Mouse (Mus musculus) limb, embryonic 14.5 days (tissue): ENCODE results near the gene Cenpk. TPM values are rescaled to one million over a fixed set of nuclear protein-coding genes. Genes with fewer than 3 reads are reported as not detected.

ENCODE experiments used
- ATAC-seq: fragments of 200-750 bp; cut with Nextera tagmentation; 2 replicates; pipeline ENCODE4 v1.8.0; 2017; ENCODE audit warnings: low read depth, moderate number of reproducible peaks, moderate TSS enrichment; ENCODE audit not compliant: low FRiP score
- DNase-seq: peaks from one replicate; pipeline ENCODE4 v3.0.0-alpha.2; 2015; ENCODE audit warnings: low spot score
- H3K27ac ChIP-seq: fragments of 300-500 bp; sonication (generic); replicated peaks from 2 replicates; pipeline ENCODE4 v1.5.1; 2014; ENCODE audit warnings: low read depth, mild to moderate bottlenecking, low read length, moderate library complexity, mixed read lengths
- H3K27me3 ChIP-seq: fragments of 300-500 bp; sonication (generic); 2 replicates; pipeline ENCODE4 v1.6.1; 2014; ENCODE audit warnings: low read length, mixed read lengths; ENCODE audit not compliant: control insufficient read depth, insufficient read depth
- H3K36me3 ChIP-seq: fragments of 300-500 bp; sonication (generic); 2 replicates; pipeline ENCODE4 v1.6.1; 2014; ENCODE audit warnings: mild to moderate bottlenecking, low read length, moderate library complexity, mixed read lengths; ENCODE audit not compliant: control insufficient read depth, insufficient read depth
- H3K4me1 ChIP-seq: fragments of 300-500 bp; sonication (generic); 2 replicates; pipeline ENCODE4 v1.6.1; 2014; ENCODE audit warnings: antibody characterized with exemption, low read length, mixed read lengths; ENCODE audit not compliant: control insufficient read depth, insufficient read depth
- H3K4me2 ChIP-seq: fragments of 300-500 bp; sonication (generic); replicated peaks from 2 replicates; pipeline ENCODE4 v1.6.1; 2014; ENCODE audit warnings: low read depth, mild to moderate bottlenecking, low read length, moderate library complexity; ENCODE audit not compliant: severe bottlenecking
- H3K4me3 ChIP-seq: fragments of 300-500 bp; sonication (generic); replicated peaks from 2 replicates; pipeline ENCODE4 v1.5.1; 2014; ENCODE audit warnings: low read length
- H3K9ac ChIP-seq: fragments of 300-500 bp; sonication (generic); 2 replicates; pipeline ENCODE4 v1.6.1; 2014; ENCODE audit warnings: mild to moderate bottlenecking, low read depth, low read length, moderate library complexity; ENCODE audit not compliant: severe bottlenecking
- H3K9me3 ChIP-seq: fragments of 300-500 bp; sonication (generic); 2 replicates; pipeline ENCODE4 v1.6.1; 2016; ENCODE audit warnings: low read length; ENCODE audit not compliant: control insufficient read depth
- POLR2A ChIP-seq: fragments of 200-500 bp; IDR thresholded peaks from 2 replicates; pipeline ENCODE4 v1.8.0; 2012; ENCODE audit warnings: inconsistent platforms, mild to moderate bottlenecking, moderate library complexity, borderline replicate concordance; ENCODE audit not compliant: insufficient read depth, insufficient read length; ENCODE audit errors: extremely low read depth
- WGBS: fragments of 180-500 bp; shearing (Covaris S2); extraction: QIAGEN DNeasy Blood & Tissue Kit; methylation state at CpG from one replicate; pipeline ENCODE4 v1.1.7; 2014; 5-methylcytosine and 5-hydroxymethylcytosine counted together
- polyA plus RNA-seq, 2 experiments: library from polyadenylated mRNA; depleted of rRNA in 1 of 2; stranded (reverse) in 1 of 2; unstranded in 1 of 2; fragments of >200 nt; fragmentation: Nextera tagmentation in 1 of 2; extraction: Ambion mirVana in 1 of 2; gene quantifications; 2 replicates each; pipeline versions ENCODE4 v1.2.1 to v1.2.3; 2012 to 2014

The Cenpk gene
- polyA plus RNA-seq, 2 experiments = 23.4 to 56.5 TPM

DNA sequence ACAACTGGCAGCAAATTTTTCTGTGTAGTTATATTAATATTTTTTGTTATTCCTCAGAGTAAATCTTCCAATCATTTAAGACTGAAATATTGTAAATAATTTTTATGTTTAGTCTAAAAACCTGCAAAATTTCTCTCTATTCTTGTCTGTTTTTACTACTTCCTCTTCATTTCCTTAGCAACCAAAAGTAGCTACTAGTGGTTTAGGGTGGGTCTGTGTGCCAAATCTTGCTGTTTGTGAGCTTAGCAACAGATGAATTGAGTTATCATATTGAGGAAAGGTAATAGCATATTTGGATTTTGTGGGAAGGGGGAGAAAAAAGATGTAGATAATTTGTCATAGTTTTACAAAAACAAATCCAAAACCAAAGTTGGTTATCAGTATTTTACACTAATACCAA, 60.8 kb downstream of the Cenpk start:
- Histone ChIP-seq H3K9ac (peak overlapping the region; percentile 12; the same call in 1 of the 2 replicates), H3K27me3 (no peaks in the 10 kb centered on the region), H3K9me3 (no peaks in the 10 kb centered on the region), H3K36me3 (no peaks in the 10 kb centered on the region), H3K4me2 (peak overlapping the region; percentile 71), H3K4me3 (peak overlapping the region; percentile 49), H3K4me1 (no peaks in the 10 kb centered on the region), H3K27ac (no peak overlapping the region; the same call in 1 of the 2 replicates)
- DNase-seq (peak; percentile 5), ATAC-seq (no peak)
- TF ChIP-seq POLR2A = no peak

DNA sequence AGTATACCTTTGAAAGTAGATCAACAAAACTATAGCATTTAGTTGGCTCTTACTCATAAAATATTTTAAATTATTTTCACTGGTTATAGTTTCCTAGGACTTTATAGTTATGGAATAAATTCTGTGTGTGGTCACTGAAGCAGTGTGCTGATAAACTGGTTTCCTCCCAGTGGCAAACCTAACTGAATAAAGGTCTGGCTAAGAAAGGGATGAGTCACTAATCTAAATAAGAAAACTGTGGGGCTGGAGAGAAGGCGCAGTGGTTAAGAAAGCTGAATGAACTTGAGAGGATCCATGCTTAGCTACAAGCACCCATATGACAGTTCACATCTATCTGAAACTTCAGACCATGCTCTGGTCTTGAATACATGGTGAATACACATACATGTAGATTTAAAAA, 67.1 kb downstream of the Cenpk start:
- Histone ChIP-seq H3K4me2 (no peak overlapping the region), H3K27me3 (no peaks in the 10 kb centered on the region), H3K27ac (no peak overlapping the region), H3K9ac (no peak overlapping the region), H3K4me1 (no peaks in the 10 kb centered on the region), H3K4me3 (no peak overlapping the region), H3K36me3 (peaks cover 11% of the 10 kb centered on the region), H3K9me3 (no peaks in the 10 kb centered on the region)
- DNase-seq (no peak), ATAC-seq (no peak)
- 92% methylated on average over 1 of the region's 1 CpGs for WGBS
- TF ChIP-seq POLR2A = no peak

Other genes starting within 250 kb of the Cenpk start
- 7.6 and 9.8 TPM in 2 replicates for gene Nln, start 119.0 kb upstream of the Cenpk start, polyA plus RNA-seq (2012; rRNA removed)
- gene Nln, start 119.0 kb upstream of the Cenpk start, polyA plus RNA-seq (2014; fragmentation: Nextera tagmentation; extraction: Ambion mirVana) = 16.6 and 17.3 TPM in 2 replicates
- 4.9 and 5.9 TPM in 2 replicates for gene Sgtb, start 118.9 kb upstream of the Cenpk start, polyA plus RNA-seq (2012; rRNA removed)
- 7.3 and 7.5 TPM in 2 replicates for gene Sgtb, start 118.9 kb upstream of the Cenpk start, polyA plus RNA-seq (2014; fragmentation: Nextera tagmentation; extraction: Ambion mirVana)
- gene Trappc13, start 50.1 kb upstream of the Cenpk start, polyA plus RNA-seq (2012; rRNA removed) = 18.6 and 23.4 TPM in 2 replicates
- gene Trappc13, start 50.1 kb upstream of the Cenpk start, polyA plus RNA-seq (2014; fragmentation: Nextera tagmentation; extraction: Ambion mirVana) = 43.9 and 49.7 TPM in 2 replicates
- gene Trim23, start 49.8 kb upstream of the Cenpk start, polyA plus RNA-seq (2012; rRNA removed) = 13.0 and 14.9 TPM in 2 replicates
- 18.0 and 21.3 TPM in 2 replicates for gene Trim23, start 49.8 kb upstream of the Cenpk start, polyA plus RNA-seq (2014; fragmentation: Nextera tagmentation; extraction: Ambion mirVana)
- gene Ppwd1, start 232 bp downstream of the Cenpk start, polyA plus RNA-seq (2012; rRNA removed) = 10.8 and 15.5 TPM in 2 replicates
- gene Ppwd1, start 232 bp downstream of the Cenpk start, polyA plus RNA-seq (2014; fragmentation: Nextera tagmentation; extraction: Ambion mirVana) = 13.3 and 14.3 TPM in 2 replicates
- 13.8 and 16.1 TPM in 2 replicates for gene Adamts6, start 59.2 kb downstream of the Cenpk start, polyA plus RNA-seq (2012; rRNA removed)
- 5.0 and 6.2 TPM in 2 replicates for gene Adamts6, start 59.2 kb downstream of the Cenpk start, polyA plus RNA-seq (2014; fragmentation: Nextera tagmentation; extraction: Ambion mirVana)